Mouse (Mus musculus) 3T3-L1 (cell line): ENCODE data around the gene Mast3.

Experiments used
- DNase-seq: peaks from one replicate; pipeline ENCODE4 v3.0.0-alpha.2; 2015; ENCODE audit warnings: low read depth, low spot score

The Mast3 gene

DNA sequence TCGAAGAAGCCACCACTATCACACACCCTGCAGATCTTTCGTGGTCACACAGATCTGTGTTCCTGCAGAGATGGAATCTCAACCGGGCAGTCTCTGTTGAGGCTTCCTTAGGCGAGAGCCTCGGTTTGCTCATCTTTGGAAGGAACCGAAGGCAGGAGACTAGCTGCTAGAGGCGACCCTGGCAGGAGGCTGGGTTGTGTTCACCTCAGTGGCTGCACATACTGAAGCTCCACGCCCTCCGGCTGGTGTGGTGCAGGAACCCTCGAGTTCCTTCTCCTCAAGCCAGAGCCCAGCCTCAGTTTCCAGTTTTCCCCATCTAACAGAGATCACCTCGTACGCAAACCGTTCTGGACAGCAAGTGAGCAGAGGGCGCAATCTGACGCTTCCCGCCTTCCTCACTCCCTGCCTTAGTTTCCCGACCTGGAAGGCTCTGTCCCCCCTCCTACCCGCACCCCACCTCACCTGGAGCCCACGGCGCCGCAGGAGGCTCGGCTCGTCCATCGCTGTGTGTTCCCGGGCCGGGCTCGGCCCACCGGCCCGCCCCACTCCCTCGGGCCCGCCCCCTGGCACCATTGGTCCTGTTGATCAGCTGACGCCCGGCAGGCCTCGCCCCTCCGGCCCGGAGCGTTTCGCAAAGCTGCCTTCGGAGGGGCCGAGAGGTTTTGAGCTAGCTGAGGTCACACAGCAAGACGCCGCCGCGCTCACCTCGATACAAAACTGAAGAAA, at the start of gene Mast3:
TSS of gene Mast3 (minus strand) at position 574 of the 726 bp plus-strand sequence.
- DNase-seq, result peak; percentile 87

DNA sequence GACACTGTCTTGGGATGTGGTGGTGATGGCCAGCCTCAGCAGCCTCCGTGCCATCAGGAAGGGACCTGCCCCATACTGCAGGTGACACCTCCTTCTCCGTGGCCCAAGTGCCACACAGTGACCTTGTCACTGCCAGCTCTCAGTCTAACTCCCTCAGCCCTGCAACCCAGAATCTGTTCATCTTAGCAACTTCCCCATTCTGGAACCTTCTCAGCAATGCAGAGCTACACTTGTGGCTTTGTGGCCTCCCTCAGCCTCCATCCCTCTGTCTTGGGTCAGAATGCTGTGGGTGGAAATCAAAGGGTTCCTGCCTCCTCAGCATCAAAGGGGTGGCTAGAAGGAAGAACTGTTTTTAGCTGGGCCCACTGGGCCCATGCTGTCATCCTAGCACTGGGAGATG, 49.0 kb upstream of the Mast3 start:
- no peak for DNase-seq

DNA sequence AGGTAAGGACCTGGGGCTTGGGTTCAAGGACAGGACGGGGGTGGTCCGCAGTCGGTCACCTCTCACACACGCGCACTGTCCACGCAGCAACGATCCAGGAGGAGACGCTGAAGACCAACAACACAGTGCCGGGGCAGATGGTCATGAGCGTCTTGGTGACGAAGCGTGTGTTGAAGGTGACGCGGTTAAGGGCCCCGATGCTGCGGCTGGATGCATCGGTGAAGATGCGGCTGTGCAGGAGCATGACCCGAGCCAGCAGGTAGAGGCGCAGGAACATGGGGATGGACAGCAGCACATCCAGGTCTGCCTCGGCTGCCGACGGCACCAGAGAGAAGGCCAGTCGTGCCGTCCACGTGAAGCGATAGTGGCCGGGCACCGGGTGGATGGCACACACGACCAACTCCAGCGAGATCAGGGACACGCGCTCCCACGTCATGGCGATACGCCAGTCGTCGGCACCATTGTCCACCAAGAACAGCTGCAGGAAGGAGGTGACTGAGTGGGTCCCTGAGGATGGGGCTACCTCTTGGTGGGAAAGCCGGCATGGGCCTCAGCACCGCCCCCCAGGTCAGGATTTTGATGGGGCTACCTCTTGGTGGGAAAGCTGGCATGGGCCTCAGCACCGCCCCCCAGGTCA, 47.9 kb upstream of the Mast3 start:
- no peak for DNase-seq

DNA sequence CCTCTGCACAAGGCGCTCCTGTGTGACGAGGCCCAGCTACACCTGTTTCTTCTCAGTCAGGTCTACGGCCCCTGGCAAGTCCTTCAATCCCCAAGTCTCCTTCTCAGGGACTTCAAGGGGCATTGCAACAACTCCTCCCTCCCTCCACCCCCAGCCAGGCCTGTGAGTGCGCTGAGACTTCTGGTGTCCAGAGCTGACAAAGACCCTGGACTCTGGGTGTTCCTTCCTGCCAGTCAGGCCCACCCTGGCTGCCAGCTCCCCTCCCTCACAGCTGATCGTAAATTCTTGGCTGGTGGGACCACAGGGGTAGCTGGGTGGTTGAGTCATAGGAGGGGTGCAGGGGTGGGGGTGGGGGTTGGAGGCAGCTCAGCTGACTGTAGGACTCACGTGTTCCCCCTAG, 47.0 kb upstream of the Mast3 start:
- no peak for DNase-seq

DNA sequence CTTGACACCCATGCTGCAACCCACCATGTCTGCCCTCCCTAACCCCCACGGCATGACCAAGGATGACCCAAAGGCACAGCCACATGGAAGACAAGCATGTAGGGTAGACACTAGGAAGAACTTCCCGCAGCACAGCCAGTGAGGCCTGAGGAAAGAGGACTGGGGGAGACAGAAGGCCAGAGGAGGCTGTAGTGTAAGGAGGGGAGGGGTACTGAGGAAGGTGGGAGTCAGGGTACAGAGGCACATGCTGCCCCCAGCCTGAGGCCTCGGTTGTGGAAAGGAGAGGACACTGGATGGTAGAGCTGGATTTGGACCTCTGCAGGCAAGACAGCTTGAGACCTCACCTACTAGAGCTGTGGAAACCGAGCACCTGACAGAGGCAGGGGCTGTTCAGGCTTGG, 46.1 kb upstream of the Mast3 start:
- no peak for DNase-seq

DNA sequence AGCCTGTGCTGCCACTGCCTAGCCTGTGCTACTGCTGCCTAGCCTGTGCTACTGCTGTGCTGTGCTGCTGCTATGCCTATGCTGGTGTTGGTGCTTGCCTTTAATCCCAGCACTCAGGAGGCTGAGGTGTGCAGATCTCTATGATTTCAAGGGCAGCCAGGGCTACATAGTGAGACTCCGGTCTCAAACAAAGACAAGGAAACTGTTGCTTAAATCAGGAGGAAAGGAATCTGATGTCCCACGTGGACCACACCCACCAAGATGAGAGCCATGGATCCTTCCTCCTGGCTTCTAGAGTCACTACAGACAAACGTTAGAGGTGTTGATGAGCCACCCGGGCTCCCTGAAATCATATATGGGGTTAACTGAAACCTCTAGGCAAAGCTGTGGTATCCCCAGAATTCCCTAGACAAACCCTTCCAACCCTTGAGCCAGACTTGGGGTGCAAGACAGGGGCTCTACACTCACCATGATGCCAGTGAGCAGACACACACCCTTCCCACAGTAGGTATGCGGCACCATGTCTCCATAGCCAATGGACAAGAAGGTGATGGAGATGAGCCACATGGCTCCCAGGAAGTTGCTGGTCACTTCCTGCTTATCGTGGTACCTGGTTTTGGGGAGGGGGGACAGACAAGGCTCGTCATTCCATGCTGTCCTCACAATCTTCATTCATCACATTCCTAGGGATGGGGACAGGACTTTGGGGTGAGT, 45.4 kb upstream of the Mast3 start:
- DNase-seq, result no peak

DNA sequence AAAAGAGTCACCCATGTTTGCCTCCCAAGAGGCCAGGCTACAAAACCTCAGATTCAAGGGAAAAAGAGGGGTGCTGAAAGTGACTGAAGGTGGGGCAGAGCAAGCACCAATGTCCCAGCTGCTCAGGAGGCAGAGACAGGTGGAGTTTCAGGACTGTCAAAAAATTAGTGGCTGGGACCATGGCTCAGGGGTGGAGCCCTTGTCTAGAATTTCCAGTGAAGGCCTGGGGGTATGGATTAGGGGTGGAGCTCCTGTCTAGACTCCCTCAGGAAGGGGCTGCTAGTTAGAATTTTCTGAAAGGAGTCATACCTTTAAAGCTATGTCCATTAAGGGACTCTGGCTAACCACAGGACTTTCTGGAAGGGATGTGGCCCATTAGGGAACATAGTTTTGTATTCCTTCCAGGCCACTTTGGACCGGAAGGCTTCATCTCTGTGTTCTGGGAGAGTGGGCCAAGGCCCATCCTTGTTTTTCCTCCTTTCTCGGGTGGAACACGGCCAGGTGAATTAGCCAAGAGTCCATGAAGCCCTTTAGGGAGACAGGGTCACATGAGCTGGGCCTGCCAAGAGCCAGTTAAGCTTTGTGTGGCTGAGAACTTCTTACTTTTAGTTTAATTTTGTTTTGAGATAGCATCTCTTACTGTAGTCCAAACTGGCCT, 44.6 kb upstream of the Mast3 start:
- DNase-seq, result peak; percentile 25

DNA sequence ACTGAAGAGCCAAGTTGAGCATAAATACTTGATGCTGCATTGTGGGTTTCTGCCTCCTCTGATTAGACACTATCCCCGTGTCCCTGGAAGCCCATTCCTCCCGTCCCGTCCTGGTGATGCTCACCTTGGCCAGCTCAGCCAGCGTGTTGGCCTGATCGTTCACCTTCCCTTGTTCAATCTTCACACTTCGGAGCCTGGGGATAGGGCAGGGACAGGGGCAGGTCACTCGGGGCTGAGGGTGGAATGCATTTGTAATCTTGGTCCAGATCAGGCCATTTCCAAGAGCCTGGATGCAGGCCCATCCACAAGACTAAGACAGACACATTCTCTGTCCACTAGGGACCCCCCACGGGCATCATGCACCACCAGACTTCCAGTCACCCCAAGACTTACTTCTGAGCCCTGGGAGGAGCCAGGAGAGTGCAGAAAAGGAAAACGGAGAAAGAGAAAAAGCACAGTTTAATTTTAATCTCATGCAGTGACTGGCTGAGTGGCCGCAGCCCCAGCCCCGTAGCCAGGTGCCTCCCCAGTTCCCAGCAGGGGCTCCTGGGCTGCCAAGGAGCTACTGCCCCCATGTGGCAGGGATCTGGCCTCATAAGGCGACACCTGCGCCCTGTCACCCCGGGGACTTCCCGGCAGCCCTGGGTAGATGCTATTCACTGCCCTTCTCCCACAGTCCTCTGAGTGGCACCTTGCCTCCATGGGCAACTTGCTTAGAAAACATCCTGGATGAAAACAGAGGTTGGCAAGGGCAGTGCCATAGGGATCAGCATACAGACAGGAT, 41.7 kb upstream of the Mast3 start:
- DNase-seq, result no peak

DNA sequence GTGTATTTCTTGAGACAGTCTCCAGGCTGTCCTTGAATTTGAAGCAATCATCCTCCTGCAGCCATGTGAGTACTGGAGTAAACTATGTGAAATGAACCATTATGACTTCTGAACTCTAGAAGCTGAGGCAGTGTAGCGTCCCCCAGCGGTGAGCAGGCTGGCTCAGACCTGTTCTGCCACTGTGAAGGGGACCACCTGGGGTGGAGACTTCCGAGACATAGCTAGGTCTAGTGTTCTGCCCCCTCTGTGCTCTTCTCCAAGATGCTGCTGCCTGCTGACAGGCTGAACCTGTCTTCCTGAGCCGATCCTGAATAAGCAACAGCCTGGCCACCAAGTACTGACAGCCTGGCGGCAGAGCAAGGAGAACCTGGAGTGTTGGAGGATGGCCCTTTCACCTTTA, 40.3 kb upstream of the Mast3 start:
- no peak for DNase-seq

DNA sequence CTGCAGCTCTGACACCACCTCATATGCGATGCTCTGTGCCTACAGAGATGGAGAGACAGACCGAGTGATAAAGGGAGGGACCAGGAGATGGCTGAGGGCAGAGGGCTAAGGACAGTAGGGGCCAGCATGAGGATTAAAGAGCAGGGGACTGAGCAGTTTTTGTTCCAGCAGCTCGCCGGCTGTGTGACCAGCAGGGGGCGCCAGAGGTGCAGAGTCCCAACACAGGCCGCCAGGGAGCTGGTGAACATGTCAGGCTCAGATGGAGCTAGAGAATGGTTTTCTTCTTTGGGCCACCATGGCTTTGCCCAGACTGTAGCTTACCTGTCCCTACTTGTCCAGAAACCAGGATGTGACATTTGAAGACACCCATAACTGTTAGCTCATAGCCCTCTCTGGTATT, 39.7 kb upstream of the Mast3 start:
- DNase-seq, result peak; percentile 94

DNA sequence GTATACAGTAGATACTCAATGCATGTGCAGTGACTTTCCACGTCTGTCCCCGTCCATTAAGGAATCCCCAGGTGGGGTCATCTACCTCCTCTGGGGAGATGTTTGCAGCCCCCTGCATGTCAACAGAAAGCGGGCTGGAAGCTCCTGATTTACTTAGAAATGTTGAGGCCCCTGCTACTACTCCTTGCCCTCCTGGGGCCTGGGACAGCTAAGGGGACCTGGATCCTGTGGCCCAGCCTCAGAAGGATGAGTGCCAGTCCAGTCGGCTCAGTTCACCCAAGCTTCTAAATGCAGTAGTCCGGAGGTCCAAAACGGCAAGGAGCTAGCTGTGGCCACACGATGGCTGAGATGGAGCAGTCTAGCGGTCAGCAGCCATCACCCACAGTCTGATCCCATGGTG, 39.1 kb upstream of the Mast3 start:
- DNase-seq, result no peak

DNA sequence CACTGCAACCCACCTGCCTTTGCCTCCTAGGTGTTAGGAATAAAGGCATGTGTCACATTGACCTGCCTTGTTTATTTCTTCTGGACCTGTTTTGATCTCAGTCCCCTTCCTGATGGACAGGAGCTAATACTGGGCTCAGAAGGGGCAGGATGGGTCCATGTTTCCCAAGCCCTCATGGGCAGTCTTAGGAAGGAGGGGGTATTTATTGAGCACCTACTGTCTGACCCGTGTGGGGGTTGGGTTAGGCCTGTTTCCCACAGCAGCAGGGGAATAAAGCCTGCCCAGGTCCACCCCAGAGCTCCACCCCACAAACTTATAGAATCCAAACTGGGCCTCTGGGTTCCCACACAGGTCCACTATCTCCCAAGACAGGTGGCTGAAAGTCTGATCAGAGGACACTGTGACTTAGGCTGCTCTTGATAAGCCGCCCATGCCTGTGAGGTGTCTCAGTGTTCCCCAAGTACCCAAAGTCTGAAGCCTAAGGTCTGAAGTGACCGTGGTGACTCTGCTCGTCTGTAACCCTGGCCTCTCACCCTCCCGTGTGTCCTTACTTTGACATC, 38.4 kb upstream of the Mast3 start:
- DNase-seq, result no peak

DNA sequence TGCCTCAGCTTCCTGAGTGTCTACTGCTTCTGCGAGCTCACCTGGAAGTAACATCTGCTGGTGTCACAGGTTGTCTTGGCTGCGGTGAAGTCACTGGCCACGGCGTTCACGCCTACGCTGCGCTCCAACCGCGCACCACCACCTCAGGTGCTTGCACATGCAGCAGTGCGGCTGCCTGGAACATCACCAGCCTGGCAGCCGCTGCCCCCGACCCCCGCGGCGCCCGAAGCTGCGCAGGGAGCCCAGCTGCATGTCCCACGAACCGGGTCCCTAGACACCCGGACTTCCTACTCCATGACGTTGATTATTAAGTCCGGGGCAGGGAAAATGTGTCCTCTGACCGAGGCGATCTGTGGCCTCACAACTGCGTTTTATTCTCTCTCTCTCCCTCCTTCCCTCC, 37.6 kb upstream of the Mast3 start:
- DNase-seq, result no peak

DNA sequence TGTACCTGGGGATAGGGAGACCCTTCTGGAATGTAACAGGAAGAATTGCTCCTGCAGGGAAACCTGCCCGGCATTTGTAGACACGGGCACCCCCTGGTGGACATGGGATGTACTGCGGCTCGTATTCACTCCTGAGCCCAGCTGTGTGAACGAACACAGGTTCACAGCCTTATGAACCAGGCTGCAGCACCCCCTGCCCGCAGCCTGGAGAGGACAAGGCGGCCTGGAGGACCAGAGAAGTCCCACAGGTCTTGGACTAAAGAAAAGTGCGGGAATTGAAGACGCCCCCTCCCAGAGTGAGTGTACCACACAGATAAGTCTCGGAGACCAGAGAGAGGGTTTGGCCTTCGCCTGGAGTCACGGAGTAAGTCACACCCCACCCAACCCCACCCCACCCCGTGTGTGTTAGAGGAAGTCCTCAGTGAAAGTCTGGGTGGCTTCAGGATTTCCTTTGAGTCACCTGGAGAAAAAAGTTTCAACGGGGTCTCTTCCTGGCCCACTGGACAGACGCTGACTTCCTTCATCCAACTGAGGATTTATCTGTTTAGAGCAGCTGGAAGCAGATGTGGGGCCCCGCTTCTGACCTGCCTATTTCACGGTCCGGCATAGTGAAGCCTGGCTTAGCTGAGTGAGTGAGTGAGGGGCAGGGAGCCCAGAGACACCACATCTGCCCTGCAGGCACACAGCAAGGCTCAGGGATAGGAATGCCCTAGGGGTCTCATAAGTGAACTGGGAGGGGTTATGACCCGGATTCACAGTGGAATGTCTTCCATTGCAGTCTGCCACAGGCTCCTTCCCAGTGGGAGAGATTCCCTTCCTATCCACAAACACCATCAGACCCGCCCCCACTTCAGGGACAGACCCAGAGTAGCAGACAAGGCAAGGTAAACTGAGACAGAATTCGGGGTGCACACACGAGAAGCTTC, 36.6 kb upstream of the Mast3 start:
- DNase-seq, result peak; percentile 96

DNA sequence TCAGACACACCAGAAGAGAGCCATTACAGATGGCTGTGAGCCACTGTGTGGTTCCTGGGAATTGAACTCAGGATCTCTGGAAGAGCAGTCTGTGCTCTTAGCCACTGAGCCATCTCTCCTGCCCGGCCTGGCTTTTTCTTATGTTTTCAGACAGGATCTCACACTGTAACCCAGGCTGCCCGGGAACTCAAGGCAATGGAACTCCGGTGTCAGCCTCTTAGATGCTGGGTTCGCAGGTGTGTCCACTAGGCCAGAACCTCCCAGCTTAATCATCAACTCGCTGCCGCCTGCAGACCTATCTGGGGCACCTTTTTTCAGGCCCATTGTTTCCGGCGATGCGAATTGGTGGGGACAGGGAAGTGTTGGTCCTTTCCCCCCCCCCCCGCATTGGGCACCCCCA, 35.7 kb upstream of the Mast3 start:
- DNase-seq, result peak; percentile 38

DNA sequence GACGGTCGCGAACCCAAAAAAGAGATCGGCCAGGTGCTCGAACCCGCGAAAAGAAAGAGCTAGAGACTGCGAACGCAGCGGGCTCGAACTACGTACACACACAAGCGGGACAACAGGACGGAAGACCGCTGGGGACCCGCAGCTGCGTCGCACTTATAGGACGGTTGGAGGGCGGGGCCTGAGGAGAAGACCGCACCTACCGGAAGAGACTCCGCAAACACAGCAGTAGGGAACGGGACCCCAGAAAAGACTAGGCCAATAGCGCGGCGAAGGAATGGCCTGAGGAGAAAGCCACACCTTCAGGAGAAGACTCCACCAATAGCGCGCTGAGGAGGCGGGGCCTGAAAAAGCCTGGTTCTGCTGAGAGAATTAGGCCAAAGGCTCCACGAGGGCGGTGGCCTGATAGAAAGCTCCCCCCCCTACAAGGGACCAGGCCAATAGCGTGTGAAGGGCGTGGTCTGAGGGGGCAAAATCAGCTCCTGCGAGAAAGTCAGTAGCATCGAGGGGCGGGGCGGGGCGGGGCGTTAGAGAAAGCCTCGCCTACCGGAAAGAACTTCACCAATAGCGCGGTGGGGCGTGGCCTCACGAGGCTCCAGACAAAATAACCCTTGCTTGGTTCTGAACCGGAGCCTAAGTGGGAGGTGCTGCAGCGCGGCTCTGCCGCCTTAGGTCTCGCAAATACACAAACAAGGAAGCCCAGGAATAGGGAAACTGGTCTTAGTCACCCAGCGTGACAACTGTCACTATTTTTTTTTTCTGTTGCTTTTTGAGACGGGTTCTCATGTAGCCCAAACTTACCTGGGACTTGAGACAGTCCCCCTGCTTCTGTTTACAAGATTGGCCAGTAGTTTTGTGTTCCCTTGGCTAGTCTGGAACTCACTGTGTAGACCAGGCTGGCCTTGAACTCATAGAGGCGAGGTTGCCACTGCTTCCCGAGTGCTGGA, 34.8 kb upstream of the Mast3 start, which contains the start of gene Arrdc2:
TSS of gene Arrdc2 (minus strand) at position 313 of the 944 bp plus-strand sequence.
- DNase-seq, result peak; percentile 100

DNA sequence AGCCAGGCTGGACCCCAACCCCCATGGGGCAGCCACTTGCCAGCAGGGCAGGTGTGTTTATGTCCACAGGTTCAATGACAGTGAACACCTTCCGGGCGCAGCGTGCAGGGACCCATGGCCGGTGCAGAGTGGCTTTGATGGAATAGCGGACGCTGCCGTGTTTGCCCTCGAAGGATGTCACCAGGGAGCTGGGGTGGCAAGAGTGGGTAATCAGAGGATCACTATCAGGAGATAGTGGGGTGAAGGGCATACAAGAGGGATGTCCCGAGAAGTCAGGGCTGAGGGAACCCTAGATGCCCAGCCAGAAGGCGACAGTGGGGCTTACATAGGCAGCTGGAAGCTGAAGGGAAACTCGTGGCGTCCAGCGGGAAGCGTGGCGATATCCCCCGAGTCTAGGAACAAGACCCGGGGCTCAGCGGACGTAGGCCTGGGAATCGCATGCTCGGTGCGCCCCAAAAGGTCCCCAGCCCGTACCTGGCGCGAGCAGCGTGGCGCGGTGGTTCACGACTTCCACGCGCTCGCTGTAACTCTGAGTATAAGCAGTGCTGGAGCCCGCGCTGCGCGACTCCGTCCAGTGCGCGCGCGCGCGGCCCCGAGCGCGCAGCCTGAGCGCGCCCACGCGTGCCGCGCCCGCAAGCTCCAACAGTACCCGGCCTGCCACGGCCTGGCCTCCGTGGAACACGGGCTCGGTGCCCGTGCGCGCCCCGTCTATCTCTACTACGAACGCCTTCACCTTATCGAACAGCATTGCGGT, 34.0 kb upstream of the Mast3 start:
- peak; percentile 51 for DNase-seq

DNA sequence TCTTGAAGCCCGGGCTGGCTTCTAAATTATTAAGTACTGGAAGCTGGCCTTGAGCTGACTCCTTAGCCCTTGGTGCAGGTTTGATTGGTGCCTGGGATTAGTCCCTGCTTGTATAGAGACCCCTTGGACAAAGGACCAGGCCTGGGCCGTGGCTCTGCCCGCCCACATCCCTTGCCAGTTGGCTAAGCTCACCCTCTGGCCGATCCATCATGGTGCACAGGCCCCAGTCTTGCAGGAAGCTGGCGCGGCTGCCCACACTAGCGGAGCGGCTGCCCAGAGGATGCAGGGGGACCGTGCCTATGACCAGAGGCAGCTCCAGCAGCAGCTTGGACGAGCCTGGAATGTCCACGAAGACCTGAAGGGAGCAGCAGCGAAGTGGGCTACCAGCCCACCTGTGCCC, 31.8 kb upstream of the Mast3 start:
- no peak for DNase-seq
